Mouse (Mus musculus): ENCODE results near the gene Coq7.

GRCm38 (mm10) chr7:118462818-118463762, 70.1 kb downstream of the Coq7 start:
- TF ChIP-seq POLR2A (IDR thresholded peaks at IDR 0.05; ENCODE audit: control insufficient read depth, extremely low read depth, insufficient read depth, low read length, poor library complexity), result no peak
- TF ChIP-seq CTCF (IDR thresholded peaks at IDR 0.05; ENCODE audit: borderline replicate concordance, control insufficient read depth, extremely low read depth, insufficient read depth, low read length, poor library complexity), result no peak
